Mouse (Mus musculus) liver, adult 2 months (tissue): ENCODE measurements around the gene Mettl3.

Source experiments
- CTCF ChIP-seq: fragments of 200-500 bp; IDR thresholded peaks from 2 replicates; pipeline ENCODE4 v1.5.1; 2011; ENCODE audit warnings: low read depth, low read length, control low read depth
- POLR2A ChIP-seq: fragments of 200-500 bp; IDR thresholded peaks from 2 replicates; pipeline ENCODE4 v1.6.1; 2011; ENCODE audit warnings: low read length, control low read depth; ENCODE audit not compliant: insufficient read depth; ENCODE audit errors: extremely low read depth

DNA sequence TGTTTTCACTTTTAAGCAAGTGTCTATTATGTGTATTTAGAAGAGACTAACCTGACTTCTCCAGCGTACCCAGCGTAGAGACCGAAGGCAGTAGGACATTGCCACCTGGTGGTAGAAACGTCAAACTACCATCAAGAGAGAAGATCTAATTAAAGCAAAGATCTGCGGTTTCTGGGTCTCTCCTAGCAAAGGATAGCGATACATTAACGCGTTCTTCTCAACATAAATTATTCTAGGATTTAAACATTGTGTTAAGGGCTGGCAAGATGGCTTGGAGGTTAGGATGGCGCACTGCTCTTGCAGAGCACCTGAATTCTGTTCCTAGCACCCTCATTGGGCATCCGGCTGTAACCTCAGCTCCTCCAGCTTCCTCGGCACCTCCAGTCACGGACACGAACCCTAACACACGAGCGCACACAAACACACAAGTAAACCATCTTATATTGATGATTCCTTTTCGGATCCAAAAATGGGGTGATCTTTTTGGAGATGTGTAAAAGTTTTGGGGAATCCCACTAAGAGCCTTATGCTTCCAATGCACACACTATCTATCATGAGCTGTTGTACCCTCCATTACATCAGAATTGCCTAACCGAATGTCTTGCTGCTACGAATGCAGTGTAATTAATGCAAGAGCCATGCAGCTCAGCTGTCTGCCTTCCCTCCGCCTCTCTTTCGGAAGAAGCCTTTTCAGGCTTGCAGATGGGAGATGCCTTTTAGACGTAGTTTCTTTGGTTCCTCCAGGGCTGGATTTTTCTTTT, 34.0 kb upstream of the Mettl3 start:
- TF ChIP-seq POLR2A (no peak), CTCF (peak; percentile 69)
